Mouse (Mus musculus) MEL (cell line): ENCODE results near the gene Rfx1. TPM values are rescaled to one million over a fixed set of nuclear protein-coding genes. Genes with fewer than 3 reads are reported as not detected.

ENCODE experiments used
- DNase-seq: peaks from one replicate; pipeline ENCODE4 v3.0.0; 2011; ENCODE audit warnings: low read depth, low spot score
- H3K27ac ChIP-seq: 2 replicates; pipeline ENCODE4 v1.5.1; 2012; ENCODE audit warnings: low read depth, mild to moderate bottlenecking, control low read depth, low read length, moderate library complexity; ENCODE audit not compliant: control insufficient read depth
- H3K27me3 ChIP-seq, 2 experiments: fragments of 150-350 bp in 1 of 2; sonication (generic) in 1 of 2; 2 replicates each; pipeline ENCODE4 v1.6.1; 2012; ENCODE audit warnings: low read length in 2 of 2, mild to moderate bottlenecking in 2 of 2, improper control_type of control experiment in 1 of 2, moderate library complexity in 1 of 2; ENCODE audit not compliant: insufficient read depth in 2 of 2, control insufficient read depth in 1 of 2
- H3K36me3 ChIP-seq, 2 experiments: 2 replicates each; pipeline ENCODE4 v1.6.1; 2012 to 2014; ENCODE audit warnings: low read length in 2 of 2, improper control_type of control experiment in 1 of 2, inconsistent platforms in 1 of 2, mild to moderate bottlenecking in 1 of 2; ENCODE audit not compliant: insufficient read depth in 2 of 2, control insufficient read depth in 1 of 2
- H3K4me1 ChIP-seq, 2 experiments: fragments of 150-350 bp in 1 of 2; sonication (generic) in 1 of 2; 2 replicates each; pipeline ENCODE4 v1.6.1; 2012; ENCODE audit warnings: low read length in 2 of 2, improper control_type of control experiment in 1 of 2, mild to moderate bottlenecking in 1 of 2; ENCODE audit not compliant: insufficient read depth in 2 of 2, control insufficient read depth in 1 of 2
- H3K4me3 ChIP-seq, 2 experiments: fragments of 150-350 bp in 1 of 2; sonication (generic) in 1 of 2; 2 replicates each; pipeline ENCODE4 v1.5.1; 2012; ENCODE audit warnings: low read depth in 2 of 2, low read length in 2 of 2, mild to moderate bottlenecking in 2 of 2, moderate library complexity in 2 of 2, control low read depth in 1 of 2, improper control_type of control experiment in 1 of 2; ENCODE audit not compliant: control insufficient read depth in 1 of 2, insufficient read depth in 1 of 2
- H3K79me2 ChIP-seq: 2 replicates; pipeline ENCODE4 v1.6.1; 2012; ENCODE audit warnings: mild to moderate bottlenecking, low read length, moderate library complexity; ENCODE audit not compliant: control insufficient read depth, poor library complexity, insufficient read depth
- H3K9ac ChIP-seq: 2 replicates; pipeline ENCODE4 v1.6.1; 2012; ENCODE audit warnings: low read depth, mild to moderate bottlenecking, control low read depth, low read length, moderate library complexity; ENCODE audit not compliant: control insufficient read depth, poor library complexity, severe bottlenecking
- H3K9me3 ChIP-seq: fragments of 150-350 bp; sonication (generic); replicated peaks from 2 replicates; pipeline ENCODE4 v1.6.1; 2012; ENCODE audit warnings: mild to moderate bottlenecking, low read length, improper control_type of control experiment, moderate library complexity; ENCODE audit not compliant: insufficient read depth
- CHD1 ChIP-seq: IDR thresholded peaks from 2 replicates; pipeline ENCODE4 v1.6.1; 2012; ENCODE audit warnings: low read depth, mild to moderate bottlenecking, inconsistent platforms, low read length, improper control_type of control experiment
- E2F4 ChIP-seq: IDR thresholded peaks from 2 replicates; pipeline ENCODE4 v1.6.1; 2011; ENCODE audit warnings: low read depth, low read length, improper control_type of control experiment, borderline replicate concordance
- EP300 ChIP-seq, 2 experiments: IDR thresholded peaks; 2 replicates each; pipeline ENCODE4 v1.6.1; 2011; ENCODE audit warnings: improper control_type of control experiment in 2 of 2, low read length in 2 of 2, low read depth in 1 of 2, mild to moderate bottlenecking in 1 of 2
- ETS1 ChIP-seq: IDR thresholded peaks from 2 replicates; pipeline ENCODE4 v1.6.1; 2012; ENCODE audit warnings: low read depth, mild to moderate bottlenecking, inconsistent platforms, low read length, improper control_type of control experiment, moderate library complexity
- GABPA ChIP-seq: IDR thresholded peaks from 2 replicates; pipeline ENCODE4 v1.6.1; 2012; ENCODE audit warnings: low read depth, mild to moderate bottlenecking, inconsistent platforms, low read length, improper control_type of control experiment, moderate library complexity
- HCFC1 ChIP-seq: IDR thresholded peaks from 2 replicates; pipeline ENCODE4 v1.6.1; 2012; ENCODE audit warnings: low read depth, mild to moderate bottlenecking, inconsistent platforms, low read length, improper control_type of control experiment, moderate library complexity
- JUND ChIP-seq: IDR thresholded peaks from 2 replicates; pipeline ENCODE4 v1.6.1; 2011; ENCODE audit warnings: low read depth, mild to moderate bottlenecking, improper control_type of control experiment, low read length
- MAX ChIP-seq: IDR thresholded peaks from 2 replicates; pipeline ENCODE4 v1.6.1; 2011; ENCODE audit warnings: low read length, improper control_type of control experiment
- MAZ ChIP-seq: IDR thresholded peaks from 2 replicates; pipeline ENCODE4 v1.6.1; 2012; ENCODE audit warnings: low read depth, mild to moderate bottlenecking, inconsistent platforms, low read length, improper control_type of control experiment
- MEF2A ChIP-seq: IDR thresholded peaks from 2 replicates; pipeline ENCODE4 v1.6.1; 2014; ENCODE audit warnings: low read depth, mild to moderate bottlenecking, inconsistent platforms, low read length, improper control_type of control experiment; ENCODE audit not compliant: poor library complexity, insufficient replicate concordance, severe bottlenecking; ENCODE audit errors: extremely low read depth
- MXI1 ChIP-seq: IDR thresholded peaks from 2 replicates; pipeline ENCODE4 v1.6.1; 2011; ENCODE audit warnings: mild to moderate bottlenecking, low read depth, low read length, improper control_type of control experiment
- NELFE ChIP-seq: IDR thresholded peaks from 2 replicates; pipeline ENCODE4 v1.6.1; 2011; ENCODE audit warnings: low read depth, low read length, improper control_type of control experiment
- POLR2AphosphoS2 ChIP-seq: IDR thresholded peaks from 2 replicates; pipeline ENCODE4 v1.6.1; 2011; ENCODE audit warnings: low read length, improper control_type of control experiment
- POLR2AphosphoS5 ChIP-seq: IDR thresholded peaks from 2 replicates; pipeline ENCODE4 v1.6.1; 2012; ENCODE audit warnings: low read depth, borderline replicate concordance, mild to moderate bottlenecking, inconsistent platforms, low read length, moderate library complexity, mixed read lengths
- RAD21 ChIP-seq: IDR thresholded peaks from 2 replicates; pipeline ENCODE4 v1.6.1; 2011; ENCODE audit warnings: mild to moderate bottlenecking, low read depth, low read length, improper control_type of control experiment
- SIN3A ChIP-seq: IDR thresholded peaks from 2 replicates; pipeline ENCODE4 v1.6.1; 2012; ENCODE audit warnings: low read length, improper control_type of control experiment, inconsistent platforms
- SMC3 ChIP-seq: IDR thresholded peaks from 2 replicates; pipeline ENCODE4 v1.6.1; 2011; ENCODE audit warnings: low read depth, low read length, improper control_type of control experiment
- TAL1 ChIP-seq: IDR thresholded peaks from 2 replicates; pipeline ENCODE4 v1.6.1; 2012; ENCODE audit warnings: mild to moderate bottlenecking, inconsistent platforms, low read length, moderate library complexity, mixed read lengths
- TBP ChIP-seq: IDR thresholded peaks from 2 replicates; pipeline ENCODE4 v1.8.0; 2011; ENCODE audit warnings: low read depth, low read length, improper control_type of control experiment
- TCF12 ChIP-seq: IDR thresholded peaks from 2 replicates; pipeline ENCODE4 v1.6.1; 2014; ENCODE audit warnings: low read depth, mild to moderate bottlenecking, inconsistent platforms, low read length, improper control_type of control experiment, moderate library complexity
- USF1 ChIP-seq: IDR thresholded peaks from 2 replicates; pipeline ENCODE4 v1.6.1; 2014; ENCODE audit warnings: low read depth, mild to moderate bottlenecking, inconsistent platforms, low read length, improper control_type of control experiment, moderate library complexity
- USF2 ChIP-seq, 2 experiments: IDR thresholded peaks; 2 replicates each; pipeline ENCODE4 v1.6.1; 2011 to 2012; ENCODE audit warnings: improper control_type of control experiment in 2 of 2, low read length in 2 of 2, borderline replicate concordance in 1 of 2, inconsistent platforms in 1 of 2, low read depth in 1 of 2, mild to moderate bottlenecking in 1 of 2; ENCODE audit not compliant: insufficient read depth in 1 of 2
- ZC3H11A ChIP-seq: IDR thresholded peaks from 2 replicates; pipeline ENCODE4 v1.6.1; 2012; ENCODE audit warnings: low read depth, mild to moderate bottlenecking, inconsistent platforms, low read length, improper control_type of control experiment
- ZKSCAN1 ChIP-seq: IDR thresholded peaks from 2 replicates; pipeline ENCODE4 v1.6.1; 2012; ENCODE audit warnings: low read depth, mild to moderate bottlenecking, inconsistent platforms, low read length, improper control_type of control experiment, moderate library complexity
- ZMIZ1 ChIP-seq: IDR thresholded peaks from 2 replicates; pipeline ENCODE4 v1.6.1; 2012; ENCODE audit warnings: low read depth, mild to moderate bottlenecking, inconsistent platforms, low read length, improper control_type of control experiment, moderate library complexity
- ZNF384 ChIP-seq: IDR thresholded peaks from 2 replicates; pipeline ENCODE4 v1.6.1; 2012; ENCODE audit warnings: low read depth, mild to moderate bottlenecking, inconsistent platforms, low read length, improper control_type of control experiment
- polyA plus RNA-seq, 2 experiments: library from polyadenylated mRNA; stranded (reverse) in 1 of 2; unstranded in 1 of 2; fragments of >175 nt in 1 of 2; fragments of >200 nt in 1 of 2; gene quantifications; 2 replicates each; pipeline versions ENCODE4 v1.2.1 to v1.2.4; 2012; ENCODE audit warnings: low replicate concordance in 2 of 2, low read depth in 1 of 2; ENCODE audit not compliant: insufficient read length in 2 of 2, insufficient read depth in 1 of 2, missing spikeins in 1 of 2
- total RNA-seq: library from RNA; depleted of rRNA; stranded (reverse); fragments of 300-350 nt; gene quantifications from 2 replicates; pipeline ENCODE4 v1.2.3, GENCODE M21; 2012

Rfx1 gene
- total and polyA plus RNA-seq, 3 experiments: 3.9 to 10.4 TPM; not detected in 1

DNA sequence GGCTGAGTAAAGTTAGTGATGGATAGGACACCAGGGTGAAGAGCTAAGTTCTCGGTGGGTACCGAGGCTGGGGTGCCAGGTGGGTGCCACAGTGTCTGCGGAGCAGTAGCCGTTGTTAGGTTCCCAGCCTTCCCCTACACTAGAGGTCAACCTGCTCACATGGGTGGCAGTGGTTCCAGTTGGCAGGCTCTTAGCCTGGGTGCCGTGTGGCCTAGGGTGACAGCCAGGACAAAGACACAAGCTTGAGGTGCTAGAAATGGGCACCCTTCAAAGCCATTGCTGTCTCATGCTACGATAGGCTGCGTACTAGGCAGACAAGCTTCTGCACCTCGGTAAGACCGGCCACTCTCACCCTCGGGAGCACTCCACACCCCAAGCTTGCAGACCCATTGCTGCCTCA is 5.7 kb downstream of the Rfx1 start:
- Histone ChIP-seq H3K9me3 (no peaks in the 10 kb centered on the region), H3K27ac (no peak overlapping the region), H3K4me3 (no peak overlapping the region), H3K27me3 (no peaks in the 10 kb centered on the region), H3K79me2 (peaks cover 10% of the 10 kb centered on the region), H3K9ac (no peak overlapping the region), H3K36me3 (peaks cover 0 to 6% of the 10 kb centered on the region in 2 experiments; a peak in 1 of 4 replicates), H3K4me1 (peaks cover 0 to 6% of the 10 kb centered on the region in 2 experiments; a peak in 3 of 4 replicates)
- no peak for DNase-seq
- no peak for TF ChIP-seq TBP
- no peak for TF ChIP-seq HCFC1
- TF ChIP-seq USF1: no peak

DNA sequence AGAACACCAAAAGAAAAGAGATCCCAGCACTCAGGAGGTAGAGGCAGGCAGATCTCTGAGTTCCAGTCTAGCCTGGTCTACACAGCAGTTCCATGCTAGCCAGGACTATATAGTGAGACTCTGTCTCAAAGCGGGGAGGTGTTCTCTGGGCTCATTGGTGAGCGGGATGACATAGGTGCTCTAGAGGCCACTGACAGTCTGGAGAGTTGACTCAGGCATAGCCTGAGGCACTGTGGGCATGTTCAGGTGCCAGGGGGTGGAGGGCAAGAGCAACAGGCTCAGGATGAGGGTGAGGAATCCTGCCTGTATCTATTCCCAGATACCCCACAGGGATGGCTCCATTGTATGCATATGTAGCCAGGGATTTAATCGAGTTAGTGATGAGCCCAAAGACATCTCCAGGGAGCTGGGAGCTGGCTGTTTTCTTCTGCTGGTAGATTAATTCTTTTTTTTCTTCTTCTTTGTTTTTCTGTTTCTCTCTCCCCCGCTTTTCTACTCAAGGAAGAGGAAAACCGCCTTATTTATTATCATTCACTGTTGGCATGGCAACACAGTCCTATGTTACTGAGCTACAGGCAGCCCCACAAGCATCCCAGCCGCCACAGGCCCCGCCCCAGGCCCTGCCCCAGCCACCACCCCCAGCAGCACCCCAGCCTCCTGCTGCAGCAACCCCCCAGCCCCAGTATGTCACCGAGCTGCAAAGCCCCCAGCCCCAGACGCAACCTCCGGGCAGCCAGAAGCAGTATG is 6.8 kb downstream of the Rfx1 start:
- H3K36me3 ChIP-seq: 0 out of 4 replicates have a peak, but pooled peaks cover 0 to under 1% of the 10 kb centered on the region in 2 experiments

DNA sequence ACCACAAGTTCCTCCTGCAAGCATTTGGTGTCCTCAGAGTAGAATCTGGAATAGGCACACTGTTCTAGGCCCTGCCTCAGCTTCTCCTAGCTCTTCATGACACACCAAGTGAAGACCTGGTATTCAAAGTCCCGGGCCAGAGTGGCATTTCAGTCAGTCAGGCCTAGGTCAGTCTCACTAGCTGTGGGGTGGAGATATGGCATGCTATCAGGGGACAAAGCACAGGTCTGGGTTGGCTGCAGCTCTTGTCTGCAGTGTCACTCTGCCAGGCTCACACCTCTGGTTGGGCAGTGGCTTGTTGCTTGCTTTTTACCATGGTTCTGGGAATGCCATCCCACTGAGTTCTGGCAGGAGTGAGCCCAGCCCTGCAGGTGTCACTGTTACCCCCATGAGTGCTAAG is 9.8 kb downstream of the Rfx1 start:
- no peaks in the 10 kb centered on the region for H3K36me3 ChIP-seq
- H3K27ac ChIP-seq: no peak overlapping the region
- no peaks in the 10 kb centered on the region; a peak in 2 of 4 replicates for H3K4me1 ChIP-seq
- no peak for DNase-seq
- no peak overlapping the region for H3K4me3 ChIP-seq
- TF ChIP-seq ZC3H11A (no peak), EP300 (IDR thresholded peaks at IDR 0.05; ENCODE audit: low read depth in 1 of 2, low read length in 2 of 2) (no peak), POLR2AphosphoS2 (no peak), CHD1 (no peak), ZKSCAN1 (no peak), NELFE (no peak), SIN3A (no peak), RAD21 (no peak), GABPA (no peak), MAZ (no peak), POLR2AphosphoS5 (no peak)
- no peak overlapping the region for H3K9ac ChIP-seq
- H3K27me3 ChIP-seq: no peaks in the 10 kb centered on the region
- H3K79me2 ChIP-seq: no peaks in the 10 kb centered on the region; the same call in 1 of the 2 replicates
- no peaks in the 10 kb centered on the region for H3K9me3 ChIP-seq

More for the DNA sequence above, 6.8 kb downstream of the Rfx1 start:
- Histone ChIP-seq H3K9ac (no peak overlapping the region), H3K27ac (no peak overlapping the region), H3K79me2 (peaks cover 6% of the 10 kb centered on the region), H3K27me3 (no peaks in the 10 kb centered on the region), H3K9me3 (no peaks in the 10 kb centered on the region), H3K4me1 (no peaks in the 10 kb centered on the region; a peak in 2 of 4 replicates), H3K4me3 (no peak overlapping the region)
- DNase-seq: no peak
- no peak for TF ChIP-seq TCF12
- TF ChIP-seq TAL1: no peak
- TF ChIP-seq ZMIZ1: no peak
- TF ChIP-seq E2F4: no peak
- TF ChIP-seq MAX: no peak
- no peak for TF ChIP-seq JUND
- no peak for TF ChIP-seq MXI1
- TF ChIP-seq CHD1: no peak
- TF ChIP-seq ETS1: no peak
- no peak for TF ChIP-seq ZNF384
- TF ChIP-seq POLR2AphosphoS5: no peak
- no peak for TF ChIP-seq SMC3
- TF ChIP-seq RAD21: no peak
- TF ChIP-seq EP300 (IDR thresholded peaks at IDR 0.05; ENCODE audit: low read depth in 1 of 2, low read length in 2 of 2): no peak
- no peak for TF ChIP-seq USF2 (IDR thresholded peaks at IDR 0.05; ENCODE audit: borderline replicate concordance in 1 of 2, insufficient read depth in 1 of 2, low read depth in 1 of 2, low read length in 2 of 2)
- no peak for TF ChIP-seq TBP
- no peak for TF ChIP-seq MEF2A
